Mouse (Mus musculus): ENCODE results near the gene Bnip1.

GRCm38 (mm10) chr17:26778430-26779100 lies 2.3 kb upstream of the Bnip1 start:
- TF ChIP-seq CEBPB (IDR thresholded peaks at IDR 0.05; ENCODE audit: low read depth), result no peak
- no peak for TF ChIP-seq CTCF (IDR thresholded peaks at IDR 0.05; ENCODE audit: control insufficient read depth, insufficient read depth, insufficient read length)
- TF ChIP-seq USF1 (IDR thresholded peaks at IDR 0.05; ENCODE audit: low read depth), result no peak
- TF ChIP-seq MYOD1 (IDR thresholded peaks at IDR 0.05; ENCODE audit: control insufficient read depth, insufficient read length, low read depth), result no peak

All from C2C12 (cell line).